Mouse (Mus musculus): ENCODE results near the gene Jagn1. TPM values are rescaled to one million over a fixed set of nuclear protein-coding genes. Genes with fewer than 3 reads are reported as not detected.

Gene Jagn1
- polyA plus RNA-seq (2014; fragmentation: Nextera tagmentation; extraction: Ambion mirVana), result 70.0 and 76.4 TPM in 2 replicates

GRCm38 (mm10) chr6:113442442-113443090, at the start of gene Jagn1:
TSS of gene Jagn1 (plus strand) at chr6:113442569.
- H3K9me3 ChIP-seq (ENCODE audit: low read depth, low read length), result no peaks in the 10 kb centered on the region
- WGBS, result under 1% methylated on average over 45 of the region's 45 CpGs
- H3K27ac ChIP-seq (ENCODE audit: low read depth), result peak within 1 kb of the TSS; percentile 43; the same call in 1 of the 2 replicates
- ATAC-seq (ENCODE audit: insufficient read depth) (peak; percentile 94), DNase-seq (peak; percentile 98)
- H3K36me3 ChIP-seq (ENCODE audit: insufficient read depth), result peaks cover 16% of the 10 kb centered on the region
- TF ChIP-seq CTCF (IDR thresholded peaks at IDR 0.05; ENCODE audit: low read depth), result no peak
- H3K9ac ChIP-seq, result peak within 1 kb of the TSS; percentile 90
- peak within 1 kb of the TSS; percentile 83 for H3K4me2 ChIP-seq
- H3K4me1 ChIP-seq (ENCODE audit: insufficient read depth), result peaks cover 8% of the 10 kb centered on the region
- H3K27me3 ChIP-seq (ENCODE audit: insufficient read depth, low read length), result no peaks in the 10 kb centered on the region
- peak within 1 kb of the TSS; percentile 99 for H3K4me3 ChIP-seq (ENCODE audit: low read depth, low read length)

- DNase-seq (no peak), ATAC-seq (ENCODE audit: insufficient read depth) (no peak)
- 84% methylated on average over 6 of the region's 6 CpGs for WGBS
- no peaks in the 10 kb centered on the region for H3K27me3 ChIP-seq (ENCODE audit: insufficient read depth, low read length)
- no peak overlapping the region for H3K27ac ChIP-seq (ENCODE audit: low read depth)
- no peak overlapping the region for H3K4me2 ChIP-seq
- no peak overlapping the region for H3K4me3 ChIP-seq (ENCODE audit: low read depth, low read length)
- no peaks in the 10 kb centered on the region for H3K4me1 ChIP-seq (ENCODE audit: insufficient read depth)
- H3K9me3 ChIP-seq (ENCODE audit: low read depth, low read length), result no peaks in the 10 kb centered on the region
- H3K9ac ChIP-seq, result no peak overlapping the region
- no peak for TF ChIP-seq CTCF (IDR thresholded peaks at IDR 0.05; ENCODE audit: low read depth)
- H3K36me3 ChIP-seq (ENCODE audit: insufficient read depth), result peaks cover 26% of the 10 kb centered on the region
These were observed 48.4 kb upstream of the Jagn1 start for GRCm38 (mm10) chr6:113393951-113394350.

DNA sequence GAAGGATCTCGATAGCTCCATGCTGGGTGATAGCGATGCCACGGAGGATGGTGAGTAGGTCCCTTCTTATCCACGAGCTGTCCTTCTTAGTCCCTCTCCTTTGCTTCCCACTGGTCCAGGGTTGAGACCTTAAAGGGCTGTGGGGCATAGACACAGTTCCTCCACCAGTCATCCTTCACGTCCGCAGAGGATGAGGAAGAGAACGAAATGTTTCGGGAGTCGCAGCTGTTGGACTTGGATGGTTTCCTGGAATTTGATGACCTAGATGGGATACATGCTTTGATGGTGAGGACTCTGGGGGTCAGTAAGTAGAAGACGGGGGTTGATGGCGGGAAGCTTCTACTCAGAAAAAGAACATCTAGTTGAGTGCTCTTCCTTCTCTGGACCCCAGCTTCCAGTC, 47.6 kb upstream of the Jagn1 start:
- H3K36me3 ChIP-seq (ENCODE audit: insufficient read depth), result peaks cover 17% of the 10 kb centered on the region
- no peak overlapping the region for H3K27ac ChIP-seq (ENCODE audit: low read depth)
- 86% methylated on average over 11 of the region's 11 CpGs for WGBS
- H3K9ac ChIP-seq, result no peak overlapping the region
- H3K9me3 ChIP-seq (ENCODE audit: low read depth, low read length), result no peaks in the 10 kb centered on the region
- no peak for TF ChIP-seq CTCF (IDR thresholded peaks at IDR 0.05; ENCODE audit: low read depth)
- H3K4me2 ChIP-seq, result no peak overlapping the region
- DNase-seq (no peak), ATAC-seq (ENCODE audit: insufficient read depth) (no peak)
- no peaks in the 10 kb centered on the region for H3K4me1 ChIP-seq (ENCODE audit: insufficient read depth)
- no peaks in the 10 kb centered on the region for H3K27me3 ChIP-seq (ENCODE audit: insufficient read depth, low read length)
- no peak overlapping the region for H3K4me3 ChIP-seq (ENCODE audit: low read depth, low read length)

DNA sequence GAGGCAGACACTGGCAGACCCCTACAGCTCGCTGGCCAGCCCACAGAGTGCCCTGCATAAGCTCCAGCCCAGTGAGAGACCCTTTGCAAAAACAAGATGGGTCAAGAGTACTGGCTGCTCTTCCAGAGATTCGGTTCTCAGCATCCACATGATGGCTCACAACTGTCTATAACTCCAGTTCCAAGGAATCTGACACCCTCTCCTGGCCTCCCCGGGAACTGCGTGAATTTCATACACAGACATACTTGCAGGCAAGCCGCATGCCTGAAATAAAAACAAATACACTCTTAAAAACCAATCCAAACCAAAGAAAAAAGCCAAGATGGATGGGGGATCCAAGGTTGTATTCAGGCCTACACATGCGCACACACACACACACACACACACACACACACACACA, 46.9 kb upstream of the Jagn1 start:
- ATAC-seq (ENCODE audit: insufficient read depth) (no peak), DNase-seq (no peak)
- Histone ChIP-seq H3K9me3 (ENCODE audit: low read depth, low read length) (no peaks in the 10 kb centered on the region), H3K9ac (no peak overlapping the region), H3K27ac (ENCODE audit: low read depth) (no peak overlapping the region), H3K4me1 (ENCODE audit: insufficient read depth) (no peaks in the 10 kb centered on the region), H3K36me3 (ENCODE audit: insufficient read depth) (peaks cover 10% of the 10 kb centered on the region), H3K27me3 (ENCODE audit: insufficient read depth, low read length) (no peaks in the 10 kb centered on the region), H3K4me2 (no peak overlapping the region), H3K4me3 (ENCODE audit: low read depth, low read length) (no peak overlapping the region)
- TF ChIP-seq CTCF (IDR thresholded peaks at IDR 0.05; ENCODE audit: low read depth), result no peak
- WGBS, result 87% methylated on average over 6 of the region's 6 CpGs

- DNase-seq (no peak), ATAC-seq (ENCODE audit: insufficient read depth) (no peak)
- H3K27me3 ChIP-seq (ENCODE audit: insufficient read depth, low read length), result no peaks in the 10 kb centered on the region
- no peak overlapping the region for H3K4me3 ChIP-seq (ENCODE audit: low read depth, low read length)
- 0 out of 2 replicates have a peak, but pooled peaks cover under 1% of the 10 kb centered on the region for H3K36me3 ChIP-seq (ENCODE audit: insufficient read depth)
- WGBS, result 74% methylated on average over 10 of the region's 10 CpGs
- no peaks in the 10 kb centered on the region for H3K4me1 ChIP-seq (ENCODE audit: insufficient read depth)
- H3K9ac ChIP-seq, result no peak overlapping the region
- no peak overlapping the region for H3K27ac ChIP-seq (ENCODE audit: low read depth)
- TF ChIP-seq CTCF (IDR thresholded peaks at IDR 0.05; ENCODE audit: low read depth), result no peak
- no peaks in the 10 kb centered on the region for H3K9me3 ChIP-seq (ENCODE audit: low read depth, low read length)
- no peak overlapping the region for H3K4me2 ChIP-seq
These were observed 45.9 kb upstream of the Jagn1 start for GRCm38 (mm10) chr6:113396270-113397030.

DNA sequence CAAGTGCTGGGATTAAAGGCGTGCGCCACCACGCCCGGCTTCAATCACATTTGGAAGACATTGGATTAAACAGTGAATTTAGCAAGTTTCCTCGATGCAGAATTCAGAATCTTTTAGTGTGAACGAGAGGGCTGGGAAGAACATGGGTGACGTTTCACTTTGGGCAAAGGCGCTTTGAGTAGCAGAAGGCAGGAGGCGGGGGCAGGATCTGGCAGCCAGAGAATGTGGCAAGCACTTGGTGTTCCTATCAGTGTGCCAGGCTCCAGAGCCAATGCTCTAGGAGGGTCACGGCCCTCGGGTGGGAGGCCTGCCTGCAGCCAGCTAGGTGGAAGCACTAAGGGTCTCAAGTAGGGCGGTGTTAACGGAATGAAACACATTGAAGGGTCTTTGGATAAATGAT, 40.3 kb upstream of the Jagn1 start:
- DNase-seq, result no peak
- no peaks in the 10 kb centered on the region for H3K27me3 ChIP-seq (ENCODE audit: insufficient read depth, low read length)
- no peaks in the 10 kb centered on the region for H3K9me3 ChIP-seq (ENCODE audit: low read depth, low read length)
- no peak for ATAC-seq (ENCODE audit: insufficient read depth)
- H3K36me3 ChIP-seq (ENCODE audit: insufficient read depth), result no peaks in the 10 kb centered on the region
- H3K4me1 ChIP-seq (ENCODE audit: insufficient read depth), result no peaks in the 10 kb centered on the region
- WGBS, result 84% methylated on average over 13 of the region's 13 CpGs
- TF ChIP-seq CTCF (IDR thresholded peaks at IDR 0.05; ENCODE audit: low read depth), result no peak
- H3K4me2 ChIP-seq, result no peak overlapping the region
- no peak overlapping the region for H3K27ac ChIP-seq (ENCODE audit: low read depth)
- no peak overlapping the region for H3K9ac ChIP-seq
- no peak overlapping the region for H3K4me3 ChIP-seq (ENCODE audit: low read depth, low read length)

DNA sequence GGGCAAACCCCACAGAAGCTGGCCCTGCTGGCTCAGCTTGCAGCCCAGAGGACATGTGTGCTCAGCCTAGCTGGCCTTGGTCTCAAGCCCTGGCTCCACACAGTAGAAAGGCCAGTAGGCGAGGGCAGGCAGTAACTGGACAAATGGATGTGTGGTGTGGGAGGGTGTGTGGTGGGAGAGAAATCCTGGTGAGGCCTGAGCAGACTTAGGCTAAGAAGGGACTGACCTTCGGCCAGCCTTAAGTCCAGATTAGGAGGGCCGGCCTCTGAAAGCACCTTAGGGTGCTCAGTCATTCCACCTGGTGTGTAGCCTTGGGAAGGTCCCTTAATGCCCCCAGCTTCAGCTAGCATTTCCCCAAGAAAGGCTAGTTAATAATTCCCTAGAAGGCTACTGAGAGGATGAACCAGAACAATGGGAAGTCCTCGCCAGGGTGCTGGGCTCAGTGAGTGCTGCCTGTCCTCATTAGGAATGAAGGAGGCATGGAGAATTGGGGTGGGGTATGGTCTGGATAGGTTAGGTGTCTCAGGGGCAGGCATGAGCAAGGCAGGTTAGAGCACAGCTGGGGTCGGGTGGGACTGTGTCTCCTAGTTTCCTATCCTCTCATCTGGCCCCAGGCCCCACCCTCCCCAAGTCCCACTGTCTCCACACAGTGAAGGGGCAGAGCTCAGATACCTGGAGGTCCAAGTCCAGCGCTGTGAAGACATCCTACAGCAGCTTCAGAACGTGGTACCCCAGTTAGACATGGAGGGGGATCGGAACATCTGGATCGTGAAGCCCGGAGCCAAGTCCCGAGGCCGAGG, 37.5 kb upstream of the Jagn1 start:
- H3K4me3 ChIP-seq (ENCODE audit: low read depth, low read length), result no peak overlapping the region
- H3K4me2 ChIP-seq, result no peak overlapping the region
- no peaks in the 10 kb centered on the region for H3K27me3 ChIP-seq (ENCODE audit: insufficient read depth, low read length)
- DNase-seq (no peak), ATAC-seq (ENCODE audit: insufficient read depth) (no peak)
- H3K4me1 ChIP-seq (ENCODE audit: insufficient read depth), result no peaks in the 10 kb centered on the region
- 72% methylated on average over 12 of the region's 12 CpGs for WGBS
- TF ChIP-seq CTCF (IDR thresholded peaks at IDR 0.05; ENCODE audit: low read depth), result no peak
- no peaks in the 10 kb centered on the region for H3K36me3 ChIP-seq (ENCODE audit: insufficient read depth)
- no peak overlapping the region for H3K27ac ChIP-seq (ENCODE audit: low read depth)
- H3K9ac ChIP-seq, result no peak overlapping the region
- H3K9me3 ChIP-seq (ENCODE audit: low read depth, low read length), result no peaks in the 10 kb centered on the region

All from lung, embryonic 14.5 days (tissue).